Mouse (Mus musculus) stomach, embryonic 16.5 days (tissue): ENCODE data around the gene Zfp882. TPM values are rescaled to one million over a fixed set of nuclear protein-coding genes. Genes with fewer than 3 reads are reported as not detected.

Experiments used
- ATAC-seq: fragments of 200-750 bp; cut with Nextera tagmentation; 2 replicates; pipeline ENCODE4 v1.8.0; 2017; ENCODE audit warnings: moderate number of reproducible peaks, moderate TSS enrichment; ENCODE audit not compliant: insufficient read depth, low FRiP score
- H3K27ac ChIP-seq: fragments of 300-500 bp; sonication (generic); 2 replicates; pipeline ENCODE4 v1.5.1; 2014; ENCODE audit warnings: low read length
- H3K27me3 ChIP-seq: fragments of 300-500 bp; sonication (generic); 2 replicates; pipeline ENCODE4 v1.6.1; 2014; ENCODE audit warnings: low read length, control low read depth, mixed read lengths; ENCODE audit not compliant: control insufficient read depth, insufficient read depth
- H3K36me3 ChIP-seq: fragments of 300-500 bp; sonication (generic); 2 replicates; pipeline ENCODE4 v1.6.1; 2014; ENCODE audit warnings: low read length; ENCODE audit not compliant: control insufficient read depth, insufficient read depth
- H3K4me1 ChIP-seq: fragments of 300-500 bp; sonication (generic); 2 replicates; pipeline ENCODE4 v1.6.1; 2014; ENCODE audit warnings: low read length, control low read depth, mixed read lengths; ENCODE audit not compliant: control insufficient read depth, insufficient read depth
- H3K4me2 ChIP-seq: fragments of 300-500 bp; sonication (generic); 2 replicates; pipeline ENCODE4 v1.6.1; 2014; ENCODE audit warnings: low read depth, low read length, mixed read lengths
- H3K4me3 ChIP-seq: fragments of 300-500 bp; sonication (generic); replicated peaks from 2 replicates; pipeline ENCODE4 v1.5.1; 2014; ENCODE audit warnings: mild to moderate bottlenecking, low read length
- H3K9ac ChIP-seq: fragments of 300-500 bp; sonication (generic); 2 replicates; pipeline ENCODE4 v1.6.1; 2014; ENCODE audit warnings: low read length
- H3K9me3 ChIP-seq: fragments of 300-500 bp; sonication (generic); replicated peaks from 2 replicates; pipeline ENCODE4 v1.6.1; 2016; ENCODE audit warnings: low read length, control low read depth; ENCODE audit not compliant: control insufficient read depth
- WGBS: fragments of 180-500 bp; shearing (Covaris S2); extraction: QIAGEN DNeasy Blood & Tissue Kit; methylation state at CpG from one replicate; pipeline ENCODE4 v1.1.7; 2014; 5-methylcytosine and 5-hydroxymethylcytosine counted together
- polyA plus RNA-seq: library from polyadenylated mRNA; unstranded; fragments of >200 nt; fragmentation: Nextera tagmentation; extraction: Ambion mirVana; gene quantifications from 2 replicates; pipeline ENCODE4 v1.2.1, GENCODE M21; 2015

The Zfp882 gene
- polyA plus RNA-seq, 1 experiment from 2014 or later, result 3.6 TPM

- ATAC-seq, result no peak
- Histone ChIP-seq H3K27ac (no peak overlapping the region), H3K4me3 (no peak overlapping the region), H3K4me1 (no peaks in the 10 kb centered on the region), H3K9ac (no peak overlapping the region), H3K9me3 (peaks cover 16% of the 10 kb centered on the region; the same call in 1 of the 2 replicates), H3K27me3 (no peaks in the 10 kb centered on the region), H3K4me2 (no peak overlapping the region), H3K36me3 (peaks cover 26% of the 10 kb centered on the region)
- WGBS, result 86% methylated on average over 2 of the region's 2 CpGs
Measured at GRCm38 (mm10) chr8:71965166-71965565, 56.8 kb downstream of the Zfp882 start.

Other genes with a start within 250 kb of the Zfp882 start
- 1.1 and 1.2 TPM in 2 replicates for gene Unc13a, start 236.9 kb upstream of the Zfp882 start, polyA plus RNA-seq
- gene Jak3, start 232.3 kb upstream of the Zfp882 start, polyA plus RNA-seq, result 9.3 and 9.5 TPM in 2 replicates
- gene Insl3, start 219.4 kb upstream of the Zfp882 start, polyA plus RNA-seq, result 1.1 and 1.7 TPM in 2 replicates
- 12.2 and 15.0 TPM in 2 replicates for gene B3gnt3, start 206.8 kb upstream of the Zfp882 start, polyA plus RNA-seq
- gene Fcho1, start 182.9 kb upstream of the Zfp882 start, polyA plus RNA-seq, result 6.1 and 7.0 TPM in 2 replicates
- 5.1 and 6.6 TPM in 2 replicates for gene Zfp709, start 26.6 kb upstream of the Zfp882 start, polyA plus RNA-seq
- gene Zfp617, start within 50 bp of the Zfp882 start, polyA plus RNA-seq, result 20.8 and 24.5 TPM in 2 replicates
- 20.0 and 22.2 TPM in 2 replicates for gene Zfp961, start 42.4 kb downstream of the Zfp882 start, polyA plus RNA-seq
- 3.8 TPM in 2 replicates for gene Cyp4f18, start 101.0 kb downstream of the Zfp882 start, polyA plus RNA-seq
- gene Olfr372, start 132.6 kb downstream of the Zfp882 start, polyA plus RNA-seq, result not detected in 2 replicates
- 0.03 TPM in 1 of 2 replicates, not detected in the other for gene Olfr373, start 174.6 kb downstream of the Zfp882 start, polyA plus RNA-seq
- 0.06 TPM in 1 of 2 replicates, not detected in the other for gene Olfr374, start 198.4 kb downstream of the Zfp882 start, polyA plus RNA-seq
- 617 and 647 TPM in 2 replicates for gene Tpm4, start 226.4 kb downstream of the Zfp882 start, polyA plus RNA-seq